Mouse (Mus musculus): ENCODE data around the gene Slirp. TPM values are rescaled to one million over a fixed set of nuclear protein-coding genes. Genes with fewer than 3 reads are reported as not detected.
"Not testable (repeated sequence)": the region's sequence is repeated elsewhere in the genome, so short reads cannot be mapped to it uniquely, and the experiment has no call there.

Slirp gene
- polyA plus RNA-seq, 1 experiment from 2014 or later = 311 TPM

GRCm38 (mm10) chr12:87444211-87444610, 515 bp downstream of the Slirp start:
- peak overlapping the region; percentile 73 for H3K4me3 ChIP-seq
- H3K4me1 ChIP-seq = peaks cover 15% of the 10 kb centered on the region
- H3K27me3 ChIP-seq (replicated peaks; ENCODE audit: low read depth, poor library complexity, severe bottlenecking) = no peaks in the 10 kb centered on the region
- peak overlapping the region; percentile 96; the same call in 1 of the 2 replicates for H3K27ac ChIP-seq (replicated peaks)
- H3K36me3 ChIP-seq (replicated peaks) = peaks cover 60% of the 10 kb centered on the region
- no peak for DNase-seq (ENCODE audit: low spot score)
- H3K9me3 ChIP-seq = no peaks in the 10 kb centered on the region
- WGBS = 5% methylated on average over 16 of the region's 16 CpGs

DNA sequence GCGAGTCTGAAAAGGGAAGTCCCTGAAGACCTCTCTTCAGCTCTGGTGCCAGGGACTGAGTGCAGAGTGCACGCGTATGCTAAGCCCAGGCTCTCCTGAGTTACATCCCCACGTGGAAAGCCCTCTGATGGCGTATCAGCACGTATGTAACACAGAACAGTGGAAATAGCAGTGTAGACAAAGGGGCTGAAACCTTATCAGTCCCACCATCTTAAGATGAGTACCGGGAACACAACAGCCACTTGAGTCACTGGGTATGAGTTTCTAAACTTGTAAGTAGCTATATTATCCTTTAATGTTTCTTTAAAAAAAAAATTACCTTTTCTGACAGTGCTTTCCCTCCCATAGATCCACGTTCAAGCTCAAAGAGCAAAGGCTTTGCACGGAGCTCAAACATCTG, 5.8 kb downstream of the Slirp start:
- no peaks in the 10 kb centered on the region for H3K27me3 ChIP-seq (replicated peaks; ENCODE audit: low read depth, poor library complexity, severe bottlenecking)
- H3K4me3 ChIP-seq = no peak overlapping the region
- H3K9me3 ChIP-seq = no peaks in the 10 kb centered on the region
- no peak for DNase-seq (ENCODE audit: low spot score)
- peaks cover 87% of the 10 kb centered on the region for H3K36me3 ChIP-seq (replicated peaks)
- peaks cover 7% of the 10 kb centered on the region for H3K4me1 ChIP-seq
- no peak overlapping the region for H3K27ac ChIP-seq (replicated peaks)
- 92% methylated on average over 9 of the region's 9 CpGs for WGBS

GRCm38 (mm10) chr12:87464678-87465297, 21.1 kb downstream of the Slirp start:
- Histone ChIP-seq H3K36me3 (replicated peaks) (peaks cover 92% of the 10 kb centered on the region), H3K4me3 (no peak overlapping the region), H3K4me1 (0 out of 2 replicates have a peak, but pooled peaks cover 4% of the 10 kb centered on the region), H3K9me3 (no peaks in the 10 kb centered on the region), H3K27ac (replicated peaks) (no peak overlapping the region), H3K27me3 (replicated peaks; ENCODE audit: low read depth, poor library complexity, severe bottlenecking) (no peaks in the 10 kb centered on the region)
- WGBS = 93% methylated on average over 6 of the region's 6 CpGs
- no peak for DNase-seq (ENCODE audit: low spot score)

DNA sequence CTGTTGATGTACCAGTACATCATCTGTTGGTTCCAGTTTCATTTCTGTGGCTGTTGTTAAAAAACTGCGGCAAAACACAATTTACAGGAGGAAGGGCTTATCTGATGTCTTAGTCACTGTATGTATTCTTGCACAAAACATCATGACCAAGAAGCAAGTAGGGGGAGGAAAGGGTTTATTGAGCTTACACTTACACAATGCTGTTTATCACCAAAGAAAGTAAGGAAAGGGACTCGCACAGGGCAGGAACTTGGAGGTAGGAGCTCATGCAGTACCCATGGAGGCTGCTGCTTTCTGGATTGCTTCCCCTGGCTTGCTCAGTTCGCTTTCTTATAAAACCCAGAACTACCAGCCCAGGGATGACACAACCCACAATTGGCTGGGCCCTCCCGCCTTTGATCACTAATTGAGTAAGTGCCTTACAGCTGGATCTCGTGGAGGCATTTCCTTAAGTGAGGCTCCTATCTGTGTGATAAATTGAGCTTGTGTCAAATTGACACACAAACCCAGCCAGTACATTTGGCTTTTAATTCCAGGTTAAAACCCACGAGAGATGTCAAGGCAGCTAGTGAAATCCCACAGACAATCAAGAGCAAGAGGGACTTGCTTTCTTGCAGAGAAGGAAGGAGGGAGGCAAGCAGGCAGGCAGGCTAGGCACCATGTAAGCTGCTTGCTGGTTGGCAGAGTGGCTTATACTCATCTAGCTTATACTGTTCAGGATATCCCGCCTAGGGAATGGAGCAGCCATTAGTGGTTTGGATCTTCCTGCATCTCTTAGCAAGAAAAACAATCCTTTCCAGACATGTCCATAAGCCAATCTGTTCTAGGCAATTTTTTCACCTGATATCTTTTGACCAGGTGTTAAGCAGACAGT, 26.8 kb downstream of the Slirp start:
- Histone ChIP-seq H3K9me3 (no peaks in the 10 kb centered on the region), H3K36me3 (replicated peaks) (peaks cover 41% of the 10 kb centered on the region), H3K27ac (replicated peaks) (peak overlapping the region; percentile 51; the same call in 1 of the 2 replicates), H3K27me3 (replicated peaks; ENCODE audit: low read depth, poor library complexity, severe bottlenecking) (no peaks in the 10 kb centered on the region), H3K4me3 (peak overlapping the region; percentile 83), H3K4me1 (peaks cover 15% of the 10 kb centered on the region)
- peak; percentile 18 for DNase-seq (ENCODE audit: low spot score)
- 69% methylated on average over 7 of the region's 7 CpGs for WGBS

- Histone ChIP-seq H3K36me3 (replicated peaks) (peaks cover 33% of the 10 kb centered on the region), H3K9me3 (no peaks in the 10 kb centered on the region), H3K4me3 (peak overlapping the region; percentile 83), H3K27ac (replicated peaks) (peak overlapping the region; percentile 97), H3K4me1 (peaks cover 15% of the 10 kb centered on the region), H3K27me3 (replicated peaks; ENCODE audit: low read depth, poor library complexity, severe bottlenecking) (no peaks in the 10 kb centered on the region)
- peak; percentile 15 for DNase-seq (ENCODE audit: low spot score)
- WGBS = under 1% methylated on average over 19 of the region's 19 CpGs
Measured at GRCm38 (mm10) chr12:87471421-87471963, 27.8 kb downstream of the Slirp start.

DNA sequence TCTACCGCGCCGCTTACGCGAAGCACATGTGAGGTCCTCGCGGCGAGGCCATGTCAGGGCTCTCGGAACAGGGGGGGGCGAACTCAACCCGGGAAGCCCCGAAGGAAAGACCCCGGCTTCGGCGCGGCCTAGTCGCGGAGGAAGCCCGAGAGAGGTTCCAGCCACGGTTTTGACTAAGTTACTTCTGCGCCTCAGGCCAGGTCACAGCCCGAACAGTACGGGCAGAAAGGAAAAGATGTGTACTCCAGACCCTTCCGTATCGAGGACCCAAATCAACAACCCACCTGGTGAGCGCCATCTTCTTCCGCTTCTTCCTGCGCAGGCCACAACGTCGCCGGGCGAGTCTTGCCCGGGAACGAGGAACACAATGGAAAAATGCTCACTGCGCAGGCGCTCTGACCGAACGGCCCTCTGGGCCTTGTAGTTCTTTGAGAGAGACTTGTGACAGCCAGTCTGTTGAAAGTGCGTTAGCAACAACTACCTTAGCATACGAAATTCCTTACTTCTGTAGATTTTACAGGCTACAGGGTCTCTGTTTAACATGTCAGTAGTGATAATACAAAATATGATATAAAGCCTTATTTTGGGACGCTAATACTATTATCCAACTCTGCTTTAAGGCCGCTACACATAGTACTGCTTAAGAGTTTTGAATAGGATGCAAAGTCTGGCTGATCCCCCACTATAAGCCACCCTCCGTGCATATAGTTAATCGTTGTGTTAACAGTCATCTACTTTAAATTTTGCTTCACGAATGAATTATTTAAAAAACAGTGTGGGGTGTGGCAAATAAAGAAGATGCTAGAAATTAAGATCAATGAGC, 28.5 kb downstream of the Slirp start, which contains the start of gene Snw1:
TSS of gene Snw1 (minus strand) at position 311 of the 823 bp plus-strand sequence.
- peak within 1 kb of the TSS; percentile 83 for H3K4me3 ChIP-seq
- H3K36me3 ChIP-seq (replicated peaks) = peaks cover 27% of the 10 kb centered on the region
- DNase-seq (ENCODE audit: low spot score) = peak; percentile 95
- WGBS = 3% methylated on average over 45 of the region's 45 CpGs
- no peaks in the 10 kb centered on the region for H3K27me3 ChIP-seq (replicated peaks; ENCODE audit: low read depth, poor library complexity, severe bottlenecking)
- H3K9me3 ChIP-seq = no peaks in the 10 kb centered on the region
- H3K4me1 ChIP-seq = peaks cover 11% of the 10 kb centered on the region
- peak within 1 kb of the TSS; percentile 97 for H3K27ac ChIP-seq (replicated peaks)

GRCm38 (mm10) chr12:87474756-87475155, 31.1 kb downstream of the Slirp start:
- Histone ChIP-seq H3K4me1 (peaks cover 11% of the 10 kb centered on the region), H3K36me3 (replicated peaks) (peaks cover 7% of the 10 kb centered on the region; the same call in 1 of the 2 replicates), H3K4me3 (no peak overlapping the region), H3K27ac (replicated peaks) (no peak overlapping the region), H3K27me3 (replicated peaks; ENCODE audit: low read depth, poor library complexity, severe bottlenecking) (no peaks in the 10 kb centered on the region), H3K9me3 (no peaks in the 10 kb centered on the region)
- DNase-seq (ENCODE audit: low spot score) = no peak
- WGBS = 85% methylated on average over 3 of the region's 3 CpGs

DNA sequence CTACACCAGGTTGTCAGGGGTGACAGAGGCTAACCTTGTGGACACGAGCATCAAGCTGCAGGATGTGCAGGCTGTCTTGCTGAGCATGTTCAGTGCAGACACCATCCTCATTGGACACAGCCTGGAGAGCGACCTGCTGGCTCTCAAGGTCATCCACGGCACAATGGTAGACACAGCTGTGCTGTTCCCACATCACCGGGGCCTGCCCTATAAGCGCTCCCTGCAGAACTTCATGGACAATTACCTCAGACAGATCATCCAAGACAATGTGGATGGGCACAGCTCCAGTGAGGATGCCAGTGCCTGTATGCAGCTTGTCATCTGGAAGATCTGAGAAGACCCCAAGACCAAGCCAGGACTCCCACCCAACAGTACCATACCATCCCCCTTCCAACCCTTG, 38.8 kb downstream of the Slirp start:
- H3K9me3 ChIP-seq; H3K36me3 ChIP-seq (replicated peaks); H3K4me1 ChIP-seq; H3K27ac ChIP-seq (replicated peaks); DNase-seq (ENCODE audit: low spot score); H3K27me3 ChIP-seq (replicated peaks; ENCODE audit: low read depth, poor library complexity, severe bottlenecking); H3K4me3 ChIP-seq: not testable (repeated sequence)
- 90% methylated on average over 5 of the region's 5 CpGs for WGBS

- 61% methylated on average over 2 of the region's 2 CpGs for WGBS
- H3K4me3 ChIP-seq; H3K27ac ChIP-seq (replicated peaks); H3K36me3 ChIP-seq (replicated peaks); H3K4me1 ChIP-seq; H3K27me3 ChIP-seq (replicated peaks; ENCODE audit: low read depth, poor library complexity, severe bottlenecking); H3K9me3 ChIP-seq; DNase-seq (ENCODE audit: low spot score): not testable (repeated sequence)
Measured at GRCm38 (mm10) chr12:87488683-87489082, 45.0 kb downstream of the Slirp start.

DNA sequence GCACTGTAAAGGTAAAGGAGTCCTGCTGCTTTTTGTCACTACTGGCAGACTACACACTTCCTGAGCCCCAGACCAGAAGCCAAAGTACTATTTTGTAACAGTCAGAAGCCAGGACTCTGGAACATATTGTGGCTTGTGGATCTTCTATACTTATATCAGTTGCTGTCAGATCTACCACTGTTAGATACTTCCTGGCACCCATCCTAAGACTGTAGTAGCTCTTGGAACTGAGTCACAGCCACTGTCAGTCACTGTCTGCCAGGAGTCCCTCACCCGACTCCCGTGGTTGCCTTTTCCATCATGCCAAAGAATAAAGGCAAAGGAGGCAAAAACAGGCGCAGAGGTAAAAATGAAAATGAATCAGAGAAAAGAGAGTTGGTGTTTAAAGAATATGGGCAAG, 50.7 kb downstream of the Slirp start, which contains the start of gene Gm5788:
TSS of gene Gm5788 (plus strand) at position 301 of the 400 bp plus-strand sequence.
- H3K27ac ChIP-seq (replicated peaks); H3K4me3 ChIP-seq; H3K27me3 ChIP-seq (replicated peaks; ENCODE audit: low read depth, poor library complexity, severe bottlenecking); DNase-seq (ENCODE audit: low spot score); H3K9me3 ChIP-seq; H3K36me3 ChIP-seq (replicated peaks); H3K4me1 ChIP-seq: not testable (repeated sequence)
- 95% methylated on average over 3 of the region's 3 CpGs for WGBS
